Mouse (Mus musculus): Measurements from ENCODE around the gene Asxl2. TPM values are rescaled to one million over a fixed set of nuclear protein-coding genes. Genes with fewer than 3 reads are reported as not detected.

Gene Asxl2
- polyA plus RNA-seq, 1 experiment, result 60.9 TPM

DNA sequence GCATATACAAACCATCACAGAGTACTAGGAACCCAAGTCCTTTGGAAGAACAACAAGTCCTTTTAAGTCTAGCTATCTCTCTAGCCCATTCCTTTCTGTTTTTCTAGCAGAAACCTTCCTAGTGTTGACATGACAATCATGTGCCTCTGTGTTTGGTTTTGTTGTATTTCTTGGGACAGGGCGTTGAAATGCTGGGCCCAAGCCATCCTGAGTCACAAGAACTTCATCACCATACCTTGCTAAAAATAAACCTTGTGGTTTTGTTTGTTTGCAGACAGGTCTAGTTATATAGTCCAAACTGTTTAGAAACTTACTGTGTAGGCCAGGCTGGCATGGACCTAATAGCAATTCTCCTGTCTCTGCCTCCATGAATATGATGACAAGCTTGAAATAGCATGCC, 3.9 kb upstream of the Asxl2 start:
- H3K4me3 ChIP-seq (ENCODE audit: low read depth, low read length), result no peak overlapping the region
- no peaks in the 10 kb centered on the region for H3K27me3 ChIP-seq (ENCODE audit: control insufficient read depth, insufficient read depth, low read length, poor library complexity, severe bottlenecking)
- no peak overlapping the region for H3K9ac ChIP-seq (ENCODE audit: low read depth, poor library complexity, severe bottlenecking)
- H3K27ac ChIP-seq (ENCODE audit: insufficient read depth, low read length), result no peak overlapping the region
- H3K4me1 ChIP-seq (ENCODE audit: control insufficient read depth, insufficient read depth, low read length), result no peaks in the 10 kb centered on the region
- TF ChIP-seq POLR2A (IDR thresholded peaks at IDR 0.05; ENCODE audit: insufficient read depth, low read length) (no peak), CTCF (IDR thresholded peaks at IDR 0.05; ENCODE audit: low read depth, low read length) (no peak), EP300 (IDR thresholded peaks at IDR 0.05; ENCODE audit: insufficient read depth, low read depth, low read length) (no peak)
- no peaks in the 10 kb centered on the region for H3K9me3 ChIP-seq (replicated peaks; ENCODE audit: control insufficient read depth, insufficient read depth, low read length, poor library complexity, severe bottlenecking)
- H3K36me3 ChIP-seq (ENCODE audit: control insufficient read depth, insufficient read depth, low read length, poor library complexity, severe bottlenecking), result peaks cover 45% of the 10 kb centered on the region

- H3K27ac ChIP-seq (ENCODE audit: insufficient read depth, low read length), result no peak overlapping the region
- no peaks in the 10 kb centered on the region for H3K27me3 ChIP-seq (ENCODE audit: control insufficient read depth, insufficient read depth, low read length, poor library complexity, severe bottlenecking)
- H3K9ac ChIP-seq (ENCODE audit: low read depth, poor library complexity, severe bottlenecking), result peak overlapping the region; percentile 74
- peaks cover 35% of the 10 kb centered on the region for H3K36me3 ChIP-seq (ENCODE audit: control insufficient read depth, insufficient read depth, low read length, poor library complexity, severe bottlenecking)
- H3K4me3 ChIP-seq (ENCODE audit: low read depth, low read length), result peak overlapping the region; percentile 2; the same call in 1 of the 2 replicates
- TF ChIP-seq CTCF (IDR thresholded peaks at IDR 0.05; ENCODE audit: low read depth, low read length) (no peak), POLR2A (IDR thresholded peaks at IDR 0.05; ENCODE audit: insufficient read depth, low read length) (no peak), EP300 (IDR thresholded peaks at IDR 0.05; ENCODE audit: insufficient read depth, low read depth, low read length) (no peak)
- H3K9me3 ChIP-seq (replicated peaks; ENCODE audit: control insufficient read depth, insufficient read depth, low read length, poor library complexity, severe bottlenecking), result no peaks in the 10 kb centered on the region
- no peaks in the 10 kb centered on the region for H3K4me1 ChIP-seq (ENCODE audit: control insufficient read depth, insufficient read depth, low read length)
Observed at GRCm38 (mm10) chr12:3424179-3424578, 2.5 kb upstream of the Asxl2 start.

DNA sequence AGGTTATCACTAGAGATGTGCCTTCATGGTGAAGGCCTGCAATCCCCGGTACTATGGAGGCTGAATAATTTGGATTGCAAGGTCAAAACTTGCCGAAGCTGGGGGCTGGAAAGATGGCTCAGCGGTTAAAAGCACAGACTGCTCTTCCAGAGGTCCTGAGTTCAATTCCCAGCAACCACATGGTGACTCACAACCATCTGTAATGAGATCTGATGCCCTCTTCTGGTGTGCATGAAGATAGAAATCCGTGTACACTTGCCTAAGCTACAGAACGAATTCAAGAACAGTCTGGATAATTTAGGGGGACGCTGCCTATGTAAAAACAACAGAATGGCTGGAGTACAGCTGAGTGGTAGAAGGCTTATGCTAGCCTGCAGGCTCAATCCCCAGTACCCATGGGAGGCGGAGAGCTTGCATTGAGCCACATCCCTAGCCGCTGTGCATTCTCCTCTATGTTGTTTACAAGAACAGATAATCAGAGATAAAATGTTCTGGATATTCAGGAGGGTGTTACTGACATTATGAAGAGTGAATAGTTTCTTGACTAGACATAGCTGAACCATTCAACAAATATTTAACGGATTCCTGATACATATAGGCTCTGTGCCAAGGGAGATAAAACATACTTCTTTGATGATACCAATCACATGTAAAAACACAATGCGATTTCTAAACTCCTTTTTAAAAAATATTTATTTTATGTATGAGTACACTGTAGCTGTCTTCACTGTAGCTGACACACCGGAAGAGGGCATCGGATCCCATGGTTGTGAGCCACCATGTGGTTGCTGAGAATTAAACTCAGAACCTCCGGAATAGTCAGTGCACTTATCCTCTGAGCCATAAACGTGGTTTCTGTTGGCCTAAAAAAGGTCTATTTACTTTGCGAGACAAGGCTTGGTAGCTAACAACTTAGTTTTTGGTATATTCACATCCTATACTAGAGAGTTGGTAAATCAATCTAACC, 999 bp upstream of the Asxl2 start:
- H3K27ac ChIP-seq (ENCODE audit: insufficient read depth, low read length), result peak overlapping the region; percentile 86
- peak overlapping the region; percentile 74 for H3K9ac ChIP-seq (ENCODE audit: low read depth, poor library complexity, severe bottlenecking)
- TF ChIP-seq EP300 (IDR thresholded peaks at IDR 0.05; ENCODE audit: insufficient read depth, low read depth, low read length) (no peak), CTCF (IDR thresholded peaks at IDR 0.05; ENCODE audit: low read depth, low read length) (no peak), POLR2A (IDR thresholded peaks at IDR 0.05; ENCODE audit: insufficient read depth, low read length) (no peak)
- H3K4me3 ChIP-seq (ENCODE audit: low read depth, low read length), result peak overlapping the region; percentile 100
- H3K36me3 ChIP-seq (ENCODE audit: control insufficient read depth, insufficient read depth, low read length, poor library complexity, severe bottlenecking), result peaks cover 28% of the 10 kb centered on the region
- H3K9me3 ChIP-seq (replicated peaks; ENCODE audit: control insufficient read depth, insufficient read depth, low read length, poor library complexity, severe bottlenecking), result no peaks in the 10 kb centered on the region
- H3K27me3 ChIP-seq (ENCODE audit: control insufficient read depth, insufficient read depth, low read length, poor library complexity, severe bottlenecking), result no peaks in the 10 kb centered on the region
- H3K4me1 ChIP-seq (ENCODE audit: control insufficient read depth, insufficient read depth, low read length), result no peaks in the 10 kb centered on the region

- H3K9me3 ChIP-seq (replicated peaks; ENCODE audit: control insufficient read depth, insufficient read depth, low read length, poor library complexity, severe bottlenecking), result no peaks in the 10 kb centered on the region
- H3K4me3 ChIP-seq (ENCODE audit: low read depth, low read length), result peak overlapping the region; percentile 91
- H3K36me3 ChIP-seq (ENCODE audit: control insufficient read depth, insufficient read depth, low read length, poor library complexity, severe bottlenecking), result peaks cover 14% of the 10 kb centered on the region
- H3K27me3 ChIP-seq (ENCODE audit: control insufficient read depth, insufficient read depth, low read length, poor library complexity, severe bottlenecking), result no peaks in the 10 kb centered on the region
- TF ChIP-seq POLR2A (IDR thresholded peaks at IDR 0.05; ENCODE audit: insufficient read depth, low read length) (no peak), CTCF (IDR thresholded peaks at IDR 0.05; ENCODE audit: low read depth, low read length) (no peak), EP300 (IDR thresholded peaks at IDR 0.05; ENCODE audit: insufficient read depth, low read depth, low read length) (no peak)
- peak overlapping the region; percentile 68 for H3K27ac ChIP-seq (ENCODE audit: insufficient read depth, low read length)
- H3K9ac ChIP-seq (ENCODE audit: low read depth, poor library complexity, severe bottlenecking), result peak overlapping the region; percentile 93
- peaks cover 2% of the 10 kb centered on the region for H3K4me1 ChIP-seq (ENCODE audit: control insufficient read depth, insufficient read depth, low read length)
Observed at GRCm38 (mm10) chr12:3427067-3427889, 621 bp downstream of the Asxl2 start.

DNA sequence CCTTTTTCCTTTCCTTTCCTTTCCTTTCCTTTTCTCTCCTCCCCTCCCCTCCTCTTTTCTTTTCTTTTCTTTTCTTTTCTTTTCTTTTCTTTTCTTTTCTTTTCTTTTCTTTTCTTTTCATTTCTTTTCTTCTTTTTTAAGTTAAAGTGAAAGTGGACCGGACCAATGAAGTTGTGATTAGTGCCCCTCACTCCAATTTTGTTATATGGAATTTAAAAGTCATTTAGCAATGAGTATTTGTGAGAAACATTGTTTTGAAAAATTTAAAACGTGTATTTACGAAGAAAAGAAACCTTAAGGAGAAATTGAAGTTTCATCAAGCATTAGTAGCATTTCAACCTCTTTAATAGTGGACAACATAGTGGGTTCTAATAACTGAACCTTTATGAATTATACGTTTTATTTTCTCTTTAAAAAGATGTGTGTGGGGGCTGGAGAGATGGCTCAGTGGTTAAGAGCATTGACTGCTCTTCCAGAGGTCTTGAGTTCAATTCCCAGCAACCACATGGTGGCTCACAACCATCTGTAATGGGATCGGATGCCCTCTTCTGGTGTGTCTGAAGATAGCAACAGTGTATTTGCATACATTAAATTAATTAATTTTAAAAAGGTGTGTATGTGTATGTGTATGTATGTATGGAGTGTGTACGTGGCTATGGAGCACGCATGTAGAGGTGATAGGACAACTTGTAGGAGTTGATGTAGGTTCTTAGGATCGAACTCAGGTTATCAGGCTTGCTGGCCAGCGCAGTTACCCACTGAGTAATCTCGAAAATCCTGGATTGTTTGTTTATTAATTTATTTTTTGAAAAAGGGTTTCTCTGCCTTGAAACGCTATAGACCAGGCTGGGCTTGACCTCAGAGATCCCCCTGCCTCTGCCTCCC, 1.5 kb downstream of the Asxl2 start:
- H3K9me3 ChIP-seq (replicated peaks; ENCODE audit: control insufficient read depth, insufficient read depth, low read length, poor library complexity, severe bottlenecking), result no peaks in the 10 kb centered on the region
- peaks cover 2% of the 10 kb centered on the region for H3K4me1 ChIP-seq (ENCODE audit: control insufficient read depth, insufficient read depth, low read length)
- H3K27ac ChIP-seq (ENCODE audit: insufficient read depth, low read length), result peak overlapping the region; percentile 68; the same call in 1 of the 2 replicates
- H3K36me3 ChIP-seq (ENCODE audit: control insufficient read depth, insufficient read depth, low read length, poor library complexity, severe bottlenecking), result peaks cover 7% of the 10 kb centered on the region
- H3K4me3 ChIP-seq (ENCODE audit: low read depth, low read length), result peak overlapping the region; percentile 75
- TF ChIP-seq EP300 (IDR thresholded peaks at IDR 0.05; ENCODE audit: insufficient read depth, low read depth, low read length) (no peak), CTCF (IDR thresholded peaks at IDR 0.05; ENCODE audit: low read depth, low read length) (no peak), POLR2A (IDR thresholded peaks at IDR 0.05; ENCODE audit: insufficient read depth, low read length) (no peak)
- peak overlapping the region; percentile 93 for H3K9ac ChIP-seq (ENCODE audit: low read depth, poor library complexity, severe bottlenecking)
- no peaks in the 10 kb centered on the region for H3K27me3 ChIP-seq (ENCODE audit: control insufficient read depth, insufficient read depth, low read length, poor library complexity, severe bottlenecking)

Measured in ES-Bruce4 (cell line).